In genomic region chr3:121697169-121697568, GRCm38 (mm10) we compare ENCODE assay signal across 19 mouse cellular contexts. TPM values are rescaled to one million over a fixed set of nuclear protein-coding genes. Genes with fewer than 3 reads are reported as not detected.
DNase-seq lines count a peak whose midpoint lies in the region; ATAC-seq and TF ChIP-seq lines count a peak whose summit lies in the region.
"Had no signal": no experiment of that assay in that cellular context is flagged by ENCODE, and none has a peak within 500 bp of the region (broad histone marks: within the 10 kb centered on the region; RNA-seq: fewer than 3 reads in every experiment).

No protein-coding gene starts in this region.

- H3K9me3 ChIP-seq in liver, embryonic 11.5 days (ENCODE audit: control insufficient read depth, low read length): no peaks in the 10 kb centered on the region
- no peaks in the 10 kb centered on the region for H3K9me3 ChIP-seq in stomach, postnatal 0 days (ENCODE audit: control insufficient read depth, low read length)
- H3K9me3 ChIP-seq: heart, embryonic 15.5 days; limb, embryonic 15.5 days; midbrain, embryonic 15.5 days had no signal

- no peak for TF ChIP-seq POLR2A in liver, adult 2 months (IDR thresholded peaks at IDR 0.05; ENCODE audit: extremely low read depth, insufficient read depth, low read length)

- ATAC-seq in liver, embryonic 11.5 days (replicated peaks; ENCODE audit: low FRiP score): no peak
- ATAC-seq in common myeloid progenitor, adult 5-6 weeks (replicated peaks; ENCODE audit: low read depth, poor library complexity, severe bottlenecking): peak; percentile 64
- ATAC-seq in stomach, postnatal 0 days (ENCODE audit: low FRiP score, low TSS enrichment): no peak
- ATAC-seq: hindbrain, embryonic 16.5 days; midbrain, embryonic 15.5 days had no signal

- H3K36me3 ChIP-seq in liver, adult 2 months (ENCODE audit: control insufficient read depth, insufficient read depth, low read length): no peaks in the 10 kb centered on the region
- H3K36me3 ChIP-seq in liver, embryonic 11.5 days (ENCODE audit: control insufficient read depth, insufficient read depth, low read length): no peaks in the 10 kb centered on the region
- H3K36me3 ChIP-seq in stomach, postnatal 0 days (ENCODE audit: control insufficient read depth, insufficient read depth, low read length): no peaks in the 10 kb centered on the region
- H3K36me3 ChIP-seq: heart, embryonic 15.5 days; limb, embryonic 15.5 days; midbrain, embryonic 15.5 days had no signal

- peak; percentile 47 for DNase-seq in liver, adult 2 months (ENCODE audit: extremely low read depth, low read depth, low spot score)
- no peak for DNase-seq in liver, embryonic 11.5 days (ENCODE audit: low spot score)
- peak; percentile 69 to 75 for DNase-seq in lung, adult 18-20 months
- DNase-seq in skeletal muscle tissue, adult 2 months (ENCODE audit: low read depth, low spot score): peak; percentile 60
- no peak for DNase-seq in stomach, postnatal 0 days (ENCODE audit: low spot score)
- DNase-seq in embryo, embryonic 10 days (ENCODE audit: low spot score): no peak
- DNase-seq: kidney, adult 18-20 months; thymus, postnatal 25 days had no signal

- H3K27me3 ChIP-seq in liver, adult 2 months (ENCODE audit: control insufficient read depth, insufficient read depth, low read length): no peaks in the 10 kb centered on the region
- no peaks in the 10 kb centered on the region for H3K27me3 ChIP-seq in liver, embryonic 11.5 days (replicated peaks; ENCODE audit: control insufficient read depth, insufficient read depth, low read length)
- H3K27me3 ChIP-seq in stomach, postnatal 0 days (ENCODE audit: control insufficient read depth, insufficient read depth, low read length): no peaks in the 10 kb centered on the region
- H3K27me3 ChIP-seq: heart, embryonic 15.5 days; limb, embryonic 15.5 days; midbrain, embryonic 15.5 days had no signal

- 69% methylated on average over 7 of the region's 7 CpGs for WGBS in liver, adult 2 months
- 78% methylated on average over 7 of the region's 7 CpGs for WGBS in liver, embryonic 11.5 days
- 66% methylated on average over 7 of the region's 7 CpGs for WGBS in stomach, postnatal 0 days

- H3K9ac ChIP-seq in liver, adult 2 months (ENCODE audit: low read depth, low read length): no peak overlapping the region
- H3K9ac ChIP-seq in liver, embryonic 11.5 days (ENCODE audit: low read depth, low read length): no peak overlapping the region
- H3K9ac ChIP-seq in stomach, postnatal 0 days (ENCODE audit: low read length): no peak overlapping the region
- H3K9ac ChIP-seq: heart, embryonic 15.5 days; limb, embryonic 15.5 days; midbrain, embryonic 15.5 days had no signal

- no peak overlapping the region for H3K27ac ChIP-seq in liver, adult 2 months (replicated peaks; ENCODE audit: insufficient read depth, low read depth, low read length)
- H3K27ac ChIP-seq in liver, embryonic 11.5 days (ENCODE audit: low read depth, low read length): no peak overlapping the region
- no peak overlapping the region for H3K27ac ChIP-seq in stomach, postnatal 0 days (replicated peaks)
- H3K27ac ChIP-seq: heart, embryonic 15.5 days; layer of hippocampus, adult 2 months; limb, embryonic 15.5 days; midbrain, embryonic 15.5 days had no signal

- H3K4me3 ChIP-seq in liver, adult 2 months (ENCODE audit: insufficient read depth, low read depth, low read length): no peak overlapping the region
- H3K4me3 ChIP-seq in liver, embryonic 11.5 days (ENCODE audit: low read depth, low read length): no peak overlapping the region
- no peak overlapping the region for H3K4me3 ChIP-seq in stomach, postnatal 0 days (ENCODE audit: low read depth, low read length)
- H3K4me3 ChIP-seq: heart, embryonic 15.5 days; layer of hippocampus, adult 2 months; limb, embryonic 15.5 days; midbrain, embryonic 15.5 days had no signal

- TF ChIP-seq CTCF in liver, adult 2 months (IDR thresholded peaks at IDR 0.05; ENCODE audit: low read depth, low read length): no peak
- no peak for TF ChIP-seq CTCF in stomach, postnatal 0 days (IDR thresholded peaks at IDR 0.05; ENCODE audit: low read depth)

- TF ChIP-seq EP300 in stomach, postnatal 0 days (optimal IDR thresholded peaks at IDR 0.05): no peak

- H3K4me2 ChIP-seq in liver, embryonic 11.5 days: no peak overlapping the region
- H3K4me2 ChIP-seq in stomach, postnatal 0 days (replicated peaks; ENCODE audit: low read depth): no peak overlapping the region
- H3K4me2 ChIP-seq: heart, embryonic 15.5 days; limb, embryonic 15.5 days; midbrain, embryonic 15.5 days had no signal

- H3K79me2 ChIP-seq in liver, adult 2 months (ENCODE audit: control insufficient read depth, insufficient read depth, low read length): no peaks in the 10 kb centered on the region

- H3K4me1 ChIP-seq in liver, adult 2 months (ENCODE audit: control insufficient read depth, insufficient read depth, low read length): peaks cover 4% of the 10 kb centered on the region; the same call in 1 of the 2 replicates
- H3K4me1 ChIP-seq in liver, embryonic 11.5 days (replicated peaks; ENCODE audit: control insufficient read depth, insufficient read depth, low read length): no peaks in the 10 kb centered on the region
- H3K4me1 ChIP-seq in stomach, postnatal 0 days (replicated peaks; ENCODE audit: control insufficient read depth, insufficient read depth): no peaks in the 10 kb centered on the region

RNA-seq across cellular contexts. Expression of gene F3, which starts 26.2 kb away (rescaled TPM):
- total RNA-seq in liver, adult 2 months (2014; rRNA removed): 5.1 and 6.4 TPM in 2 replicates
- polyA plus RNA-seq in liver, adult 2 months (2012; rRNA removed): 2.3 and 2.7 TPM in 2 replicates
- 1.7 and 2.3 TPM in 2 replicates for polyA plus RNA-seq in liver, embryonic 11.5 days (2014; fragmentation: Nextera tagmentation; extraction: Ambion mirVana)
- 1.5 TPM in 1 of 2 replicates, not detected in the other for total RNA-seq in common myeloid progenitor, adult 5-6 weeks (2017)
- polyA plus RNA-seq in stomach, postnatal 0 days (2015; fragmentation: Nextera tagmentation; extraction: Ambion mirVana): 26.8 and 29.2 TPM in 2 replicates

RNA-seq across cellular contexts. Expression of gene 4930432M17Rik, which starts 26.6 kb away (rescaled TPM):
- total RNA-seq in liver, adult 2 months (2014; rRNA removed): not detected in 2 replicates
- polyA plus RNA-seq in liver, adult 2 months (2012; rRNA removed): not detected in 2 replicates
- polyA plus RNA-seq in liver, embryonic 11.5 days (2014; fragmentation: Nextera tagmentation; extraction: Ambion mirVana): not detected in 2 replicates
- total RNA-seq in common myeloid progenitor, adult 5-6 weeks (2017): not detected in 2 replicates
- not detected in 2 replicates for polyA plus RNA-seq in stomach, postnatal 0 days (2015; fragmentation: Nextera tagmentation; extraction: Ambion mirVana)
- total RNA-seq: adrenal gland, postnatal 36 days; layer of hippocampus, adult 2 months had no signal
- polyA plus RNA-seq: heart, embryonic 15.5 days; hindbrain, embryonic 16.5 days; limb, embryonic 15.5 days; lung, embryonic 16.5 days; midbrain, embryonic 15.5 days; neural tube, embryonic 11.5 days; small intestine, adult 2 months; stomach, embryonic 14.5 days had no signal

Comparison
In these comparisons a context has a peak if more than half of its experiments do, and no peak if none do; other contexts are left out.
1. DNase-seq: peak in liver, adult 2 months (single experiment), lung, adult 18-20 months (2 of 2) and skeletal muscle tissue, adult 2 months (single experiment); none in liver, embryonic 11.5 days (single experiment), stomach, postnatal 0 days (single experiment) and embryo, embryonic 10 days (single experiment).